Mouse (Mus musculus): ENCODE measurements at regions not wholly inside any gene's neighbourhood (a gene's known extent, or its start where the extent isn't known, plus 50 kb on each side); places are given as distances from the start of the nearest gene placed in this dataset.

GRCm38 (mm10) chr15:32093889-32094288, 83.2 kb upstream of the Tas2r119 start:
- H3K27ac ChIP-seq (ENCODE audit: insufficient read depth, low read length) = no peak overlapping the region
- H3K4me3 ChIP-seq (ENCODE audit: extremely low read depth, insufficient read depth, insufficient read length) = no peak overlapping the region
- H3K4me1 ChIP-seq (ENCODE audit: control insufficient read depth, insufficient read depth, insufficient read length) = no peaks in the 10 kb centered on the region
- DNase-seq (ENCODE audit: low read depth in 1 of 2, low spot score in 2 of 2) = no peak
- H3K36me3 ChIP-seq (ENCODE audit: control insufficient read depth, insufficient read depth, low read length) = no peaks in the 10 kb centered on the region
- 89% methylated on average over 11 of the region's 11 CpGs for WGBS
- TF ChIP-seq POLR2A (IDR thresholded peaks at IDR 0.05; ENCODE audit: low read depth, low read length) = no peak
- H3K27me3 ChIP-seq (ENCODE audit: control insufficient read depth, insufficient read depth, low read length) = no peaks in the 10 kb centered on the region

- Histone ChIP-seq H3K27me3 (ENCODE audit: control insufficient read depth, insufficient read depth, low read length) (no peaks in the 10 kb centered on the region), H3K4me3 (ENCODE audit: extremely low read depth, insufficient read depth, insufficient read length) (no peak overlapping the region), H3K36me3 (ENCODE audit: control insufficient read depth, insufficient read depth, low read length) (no peaks in the 10 kb centered on the region), H3K4me1 (ENCODE audit: control insufficient read depth, insufficient read depth, insufficient read length) (no peaks in the 10 kb centered on the region), H3K27ac (ENCODE audit: insufficient read depth, low read length) (no peak overlapping the region)
- DNase-seq (ENCODE audit: low read depth in 1 of 2, low spot score in 2 of 2) = no peak
- WGBS = 89% methylated on average over 1 of the region's 1 CpGs
- TF ChIP-seq POLR2A (IDR thresholded peaks at IDR 0.05; ENCODE audit: low read depth, low read length) (no peak), CTCF (IDR thresholded peaks at IDR 0.05; ENCODE audit: extremely low read depth, insufficient read depth, insufficient read length, insufficient replicate concordance) (no peak)
These were observed 81.5 kb upstream of the Tas2r119 start for GRCm38 (mm10) chr15:32095554-32095953.

- Histone ChIP-seq H3K36me3 (ENCODE audit: control insufficient read depth, insufficient read depth, low read length) (no peaks in the 10 kb centered on the region), H3K27me3 (ENCODE audit: control insufficient read depth, insufficient read depth, low read length) (no peaks in the 10 kb centered on the region), H3K4me3 (ENCODE audit: extremely low read depth, insufficient read depth, insufficient read length) (no peak overlapping the region), H3K27ac (ENCODE audit: insufficient read depth, low read length) (no peak overlapping the region), H3K4me1 (ENCODE audit: control insufficient read depth, insufficient read depth, insufficient read length) (no peaks in the 10 kb centered on the region)
- no peak for DNase-seq (ENCODE audit: low read depth in 1 of 2, low spot score in 2 of 2)
- 96% methylated on average over 2 of the region's 2 CpGs for WGBS
- TF ChIP-seq POLR2A (IDR thresholded peaks at IDR 0.05; ENCODE audit: low read depth, low read length) = no peak
- no peak for TF ChIP-seq CTCF (IDR thresholded peaks at IDR 0.05; ENCODE audit: extremely low read depth, insufficient read depth, insufficient read length, insufficient replicate concordance)
These were observed 66.4 kb upstream of the Tas2r119 start for GRCm38 (mm10) chr15:32110659-32111058.
